Comparison of ENCODE assay signal across 10 mouse cellular contexts in the genomic region with DNA sequence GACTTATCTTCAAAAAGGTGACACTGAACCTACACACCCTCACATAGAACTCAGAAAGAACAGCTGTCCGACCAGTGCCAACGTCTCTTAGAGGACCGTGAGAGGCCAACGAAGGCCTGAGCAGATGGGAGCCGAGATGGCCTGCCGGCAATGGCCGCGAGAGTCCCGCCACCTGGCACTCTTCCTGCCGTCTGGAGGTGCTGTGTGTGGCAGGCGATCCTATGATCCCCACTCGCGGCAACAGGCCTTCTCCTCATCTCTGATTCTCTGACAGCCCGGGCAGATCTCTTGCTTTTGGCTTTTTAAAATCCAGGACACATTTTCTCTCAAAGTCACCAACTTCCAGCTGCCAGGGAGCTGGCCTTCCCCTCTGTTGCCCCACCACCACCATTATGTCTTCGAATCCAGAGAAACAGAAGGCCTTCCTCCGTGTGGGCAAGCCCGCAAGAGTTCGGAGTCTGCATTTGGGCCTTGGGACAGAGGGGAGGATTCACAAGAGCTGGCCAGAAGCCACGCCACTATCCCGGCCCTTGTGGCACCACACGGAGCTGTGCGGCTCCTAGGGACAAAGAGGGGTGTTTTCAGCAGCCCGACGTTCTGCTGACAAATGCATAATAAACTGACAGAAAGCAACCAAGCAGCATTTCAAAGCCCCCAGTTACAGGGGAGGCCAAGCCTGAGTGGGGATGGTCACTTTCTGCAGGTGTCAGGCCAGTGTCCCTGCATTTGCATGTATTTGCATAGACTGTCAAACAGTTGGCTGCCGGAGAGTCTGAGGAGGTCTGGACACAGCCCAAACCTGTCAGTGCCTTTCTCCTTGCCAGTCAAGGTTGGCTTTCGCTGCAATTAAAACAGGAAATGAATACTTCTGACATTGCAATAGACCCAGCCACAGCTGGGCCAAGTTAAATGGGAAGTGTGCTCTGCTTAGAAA. TPM values are rescaled to one million over a fixed set of nuclear protein-coding genes. Genes with fewer than 3 reads are reported as not detected.
A peak's percentile ranks its signal among the peaks of the same experiment; 100 is the strongest.
DNase-seq lines count a peak whose midpoint lies in the region; ATAC-seq and TF ChIP-seq lines count a peak whose summit lies in the region.
"Had no signal": no experiment of that assay in that cellular context is flagged by ENCODE, and none has a peak within 500 bp of the region (broad histone marks: within the 10 kb centered on the region; RNA-seq: fewer than 3 reads in every experiment).

No protein-coding gene starts in this region.

- H3K9me3 ChIP-seq in forebrain, postnatal 0 days (ENCODE audit: low read length) = no peaks in the 10 kb centered on the region
- H3K9me3 ChIP-seq: embryonic facial prominence, embryonic 12.5 days had no signal

- peak overlapping the region; percentile 29 for H3K27ac ChIP-seq in forebrain, postnatal 0 days (ENCODE audit: low read depth, low read length)
- H3K27ac ChIP-seq in thymus, adult 2 months (ENCODE audit: control insufficient read depth, insufficient read depth, low read length) = no peak overlapping the region
- H3K27ac ChIP-seq: embryonic facial prominence, embryonic 12.5 days had no signal

- TF ChIP-seq CTCF in forebrain, postnatal 0 days (IDR thresholded peaks at IDR 0.05; ENCODE audit: low read depth) = no peak
- TF ChIP-seq CTCF in thymus, adult 2 months (IDR thresholded peaks at IDR 0.05; ENCODE audit: borderline replicate concordance, control insufficient read depth, extremely low read depth, insufficient read depth, low read length, poor library complexity) = no peak

- no peak for TF ChIP-seq POLR2A in thymus, adult 2 months (IDR thresholded peaks at IDR 0.05; ENCODE audit: control insufficient read depth, extremely low read depth, insufficient read depth, low read length, poor library complexity)

- H3K4me2 ChIP-seq in forebrain, postnatal 0 days (ENCODE audit: low read depth) = no peak overlapping the region
- H3K4me2 ChIP-seq: embryonic facial prominence, embryonic 12.5 days had no signal

- H3K36me3 ChIP-seq in forebrain, postnatal 0 days (ENCODE audit: insufficient read depth) = no peaks in the 10 kb centered on the region
- H3K36me3 ChIP-seq in thymus, adult 2 months (ENCODE audit: control insufficient read depth, insufficient read depth, low read length) = no peaks in the 10 kb centered on the region
- H3K36me3 ChIP-seq: embryonic facial prominence, embryonic 12.5 days had no signal

- ATAC-seq in forebrain, postnatal 0 days = peak; percentile 79

- H3K27me3 ChIP-seq in forebrain, postnatal 0 days (ENCODE audit: insufficient read depth, low read length) = peaks cover 32% of the 10 kb centered on the region
- no peaks in the 10 kb centered on the region for H3K27me3 ChIP-seq in thymus, adult 2 months (ENCODE audit: control insufficient read depth, insufficient read depth, low read length)

- WGBS in forebrain, postnatal 0 days = 25% methylated on average over 26 of the region's 26 CpGs
- 76% methylated on average over 26 of the region's 26 CpGs for WGBS in thymus, adult 2 months

- H3K4me3 ChIP-seq in forebrain, postnatal 0 days (ENCODE audit: low read depth, low read length) = no peak overlapping the region
- H3K4me3 ChIP-seq in thymus, adult 2 months (ENCODE audit: control insufficient read depth, insufficient read depth, low read length) = no peak overlapping the region
- H3K4me3 ChIP-seq: embryonic facial prominence, embryonic 12.5 days had no signal

- no peaks in the 10 kb centered on the region for H3K4me1 ChIP-seq in forebrain, postnatal 0 days (ENCODE audit: insufficient read depth)
- H3K4me1 ChIP-seq in thymus, adult 2 months (replicated peaks; ENCODE audit: control insufficient read depth, insufficient read depth, low read length) = no peaks in the 10 kb centered on the region
- H3K4me1 ChIP-seq: embryonic facial prominence, embryonic 12.5 days had no signal

- no peak overlapping the region for H3K9ac ChIP-seq in forebrain, postnatal 0 days
- H3K9ac ChIP-seq: embryonic facial prominence, embryonic 12.5 days had no signal

- intact Hi-C loops in left cerebral cortex, postnatal 14 days (cut with DNase I) = loop anchor here (5.0 kb wide), 1 partner anchor 82 kb away; no protein-coding TSS in a partner anchor

- DNase-seq in gastrocnemius, postnatal 10 days = peak; percentile 19
- no peak for DNase-seq in gastrocnemius, postnatal 25 days
- peak; percentile 38 for DNase-seq in adrenal gland, adult 8-10 months
- peak; percentile 63 for DNase-seq in forebrain, postnatal 0 days
- peak; percentile 35 to 49 for DNase-seq in left cerebral cortex, postnatal 14 days (ENCODE audit: low spot score in 2 of 2)
- DNase-seq in thymus, postnatal 4 days = no peak
- no peak for DNase-seq in thymus, adult 2 months
- no peak for DNase-seq in spleen, postnatal 4 days (ENCODE audit: low spot score in 2 of 2)

RNA-seq across cellular contexts. Expression of a gene that starts 34.5 kb away (rescaled TPM):
- total RNA-seq in gastrocnemius, postnatal 10 days (2021) = under 1 TPM; 0.28 to 0.38 TPM
- not detected for total RNA-seq in gastrocnemius, postnatal 25 days (2021)
- total RNA-seq in adrenal gland, adult 8-10 months (2022) = under 1 TPM in 1 of 4 experiments, not detected in 3; 0.20 TPM
- total RNA-seq in forebrain, postnatal 0 days (2014; rRNA removed) = 103 and 130 TPM in 2 replicates
- 127 and 138 TPM in 2 replicates for polyA plus RNA-seq in forebrain, postnatal 0 days (2015; fragmentation: Nextera tagmentation; extraction: Ambion mirVana)
- total RNA-seq in left cerebral cortex, postnatal 14 days (2021) = 100 to 1,000 TPM in 1 of 2 experiments, 10 to 100 TPM in 1; 98.8 to 123 TPM
- polyA plus RNA-seq in thymus, adult 2 months (2012; rRNA removed) = 0.51 and 0.66 TPM in 2 replicates
- polyA plus RNA-seq: limb, embryonic 11.5 days had no signal

Comparison
In these comparisons a context has a peak if more than half of its experiments do, and no peak if none do; other contexts are left out.
1. DNase-seq: peak in gastrocnemius, postnatal 10 days (single experiment), adrenal gland, adult 8-10 months (single experiment), forebrain, postnatal 0 days (single experiment) and left cerebral cortex, postnatal 14 days (2 of 2); none in gastrocnemius, postnatal 25 days (single experiment), thymus, postnatal 4 days (single experiment), thymus, adult 2 months (single experiment) and spleen, postnatal 4 days (0 of 2).
2. RNA of a gene that starts 34.5 kb away (total RNA-seq): 98.8 to 123 TPM in left cerebral cortex, postnatal 14 days and 103 to 130 TPM in forebrain, postnatal 0 days; 0.28 to 0.38 TPM in gastrocnemius, postnatal 10 days, 0.20 TPM in adrenal gland, adult 8-10 months and not detected in gastrocnemius, postnatal 25 days; every median in the first group is over 10 times any median in the second.